Mouse (Mus musculus) CD8-positive naive resting alpha-beta T cell, adult 2 months (primary cell): ENCODE data around the gene Gm17402.

Source experiments
- DNase-seq, 2 experiments: peaks; one replicate each; pipeline ENCODE4 v3.0.0; 2022; ENCODE audit warnings: low read depth in 2 of 2, low spot score in 2 of 2

Gene Gm17402

DNA sequence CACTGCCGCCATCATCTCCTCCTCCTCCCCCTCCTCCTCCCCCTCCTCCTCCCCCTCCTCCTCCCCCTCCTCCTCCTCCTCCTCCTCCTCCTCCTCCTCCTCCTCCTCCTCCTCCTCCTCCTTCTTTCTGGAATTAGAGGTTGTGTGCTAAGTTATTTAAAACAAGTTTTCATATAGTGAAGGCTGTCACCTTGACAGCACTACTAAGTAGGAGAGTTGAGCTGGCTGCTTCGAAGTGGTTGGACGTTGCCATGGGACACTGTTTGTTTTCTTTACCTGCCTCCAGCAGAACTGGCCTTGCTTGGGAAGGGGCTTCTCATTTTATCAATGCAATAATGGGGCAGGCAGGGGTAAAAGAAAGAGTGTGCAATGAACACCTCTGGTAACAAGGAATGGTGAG, at the start of gene Gm17402:
Gene Gm17402, minus strand, starts transcription at position 101 of the 400 bp plus-strand sequence.
- DNase-seq: no peak

DNA sequence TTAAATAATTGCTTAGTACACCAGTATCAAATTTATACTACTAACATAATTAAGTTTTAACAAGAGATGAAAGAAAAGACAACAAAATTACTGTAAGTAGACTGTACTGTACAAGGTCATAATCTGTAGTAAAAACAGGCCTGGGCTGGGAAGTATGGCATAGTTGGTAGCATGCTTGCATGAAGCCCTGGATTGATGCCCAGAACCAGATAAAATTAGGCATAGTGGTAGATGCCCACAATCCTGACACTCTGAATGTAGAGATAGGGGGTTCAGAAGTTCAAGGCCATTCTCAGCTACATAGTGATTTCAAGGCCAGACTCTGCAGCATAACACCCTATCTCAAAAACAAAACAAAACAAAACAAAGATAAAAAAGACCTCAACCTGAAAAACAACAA, 3.3 kb upstream of the Gm17402 start:
- DNase-seq: no peak

DNA sequence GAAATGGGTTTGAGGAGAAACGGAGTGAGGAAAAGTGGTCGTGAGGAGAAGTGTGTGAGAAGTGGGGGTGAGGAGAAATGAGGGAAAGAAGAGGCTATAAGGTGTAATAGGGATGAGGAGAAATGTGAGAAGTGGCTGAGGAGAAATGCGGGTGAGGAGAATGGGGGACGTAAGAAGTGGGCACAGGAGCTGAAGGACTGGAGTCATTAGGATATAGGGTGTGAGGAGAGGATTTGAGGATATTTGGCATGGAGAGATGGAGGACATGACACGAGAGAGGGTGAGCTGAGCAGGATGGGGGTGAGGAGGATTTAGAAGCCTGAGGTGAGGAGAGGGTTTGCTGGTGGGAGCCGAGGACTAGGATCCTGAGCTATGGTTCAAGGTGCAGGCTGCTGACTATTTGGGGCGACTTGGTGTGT, 594 bp downstream of the Gm17402 start:
- DNase-seq: no peak

DNA sequence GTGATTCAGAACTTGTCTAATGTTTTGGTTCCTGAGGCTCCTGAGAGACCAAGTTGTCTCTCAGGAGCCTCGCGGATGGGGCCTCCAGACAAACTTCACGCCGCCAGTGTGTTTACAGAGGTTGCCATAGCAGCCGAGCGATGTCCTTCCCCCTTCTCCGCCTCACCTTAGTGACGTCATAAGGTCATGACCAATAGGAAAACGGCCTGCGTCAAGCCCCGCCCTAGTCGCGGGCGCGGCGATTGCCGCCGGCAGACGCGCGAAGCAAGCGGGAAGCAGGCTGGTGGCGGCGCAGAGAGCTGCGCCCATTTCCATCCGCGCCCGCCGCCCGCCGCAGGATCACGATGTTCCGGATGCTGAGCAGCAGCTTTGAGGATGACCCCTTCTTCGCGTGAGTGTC, 1.1 kb downstream of the Gm17402 start, which contains the start of gene Mlf1:
Gene Mlf1, plus strand, starts transcription at position 226 of the 400 bp plus-strand sequence.
- DNase-seq: peak; percentile 26 to 29

DNA sequence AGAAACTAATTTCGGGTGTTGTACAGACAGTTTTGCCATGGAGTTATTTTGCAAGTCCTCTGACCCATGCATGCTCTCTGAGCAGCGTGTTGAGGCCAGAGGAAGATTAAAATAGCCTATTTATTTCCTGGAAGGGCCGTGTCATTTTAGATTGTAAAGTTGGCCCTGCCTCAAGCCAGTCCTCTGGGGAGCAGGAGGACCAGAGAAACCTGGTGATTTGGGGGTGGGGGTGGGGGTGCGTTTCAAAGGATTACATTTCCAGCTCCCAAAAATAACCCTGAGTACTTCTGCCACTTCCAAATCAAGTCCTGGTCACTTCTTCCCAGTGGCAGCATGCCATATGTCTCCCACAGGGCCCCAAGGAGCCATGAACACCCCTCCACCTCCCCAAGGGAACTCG, 2.2 kb downstream of the Gm17402 start:
- no peak for DNase-seq

DNA sequence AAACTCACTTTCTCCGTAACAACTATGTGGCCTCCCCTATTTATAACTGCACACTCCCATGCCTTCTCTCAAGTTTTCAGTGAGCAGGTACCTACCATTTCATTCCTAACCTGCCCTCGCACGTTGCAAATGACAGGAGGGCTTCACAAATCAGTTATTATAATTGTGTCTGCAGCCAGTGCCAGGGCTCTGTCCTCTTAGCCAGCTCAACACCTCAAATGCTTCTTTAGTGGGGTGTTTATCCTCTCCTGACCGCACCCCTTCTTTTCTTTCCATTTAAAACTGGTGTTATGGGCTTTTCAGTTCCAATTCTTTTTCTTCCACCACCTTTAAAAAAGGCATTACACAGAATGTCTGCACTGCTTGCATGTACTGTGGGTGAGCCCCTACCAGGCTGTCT, 2.8 kb downstream of the Gm17402 start:
- DNase-seq: no peak

DNA sequence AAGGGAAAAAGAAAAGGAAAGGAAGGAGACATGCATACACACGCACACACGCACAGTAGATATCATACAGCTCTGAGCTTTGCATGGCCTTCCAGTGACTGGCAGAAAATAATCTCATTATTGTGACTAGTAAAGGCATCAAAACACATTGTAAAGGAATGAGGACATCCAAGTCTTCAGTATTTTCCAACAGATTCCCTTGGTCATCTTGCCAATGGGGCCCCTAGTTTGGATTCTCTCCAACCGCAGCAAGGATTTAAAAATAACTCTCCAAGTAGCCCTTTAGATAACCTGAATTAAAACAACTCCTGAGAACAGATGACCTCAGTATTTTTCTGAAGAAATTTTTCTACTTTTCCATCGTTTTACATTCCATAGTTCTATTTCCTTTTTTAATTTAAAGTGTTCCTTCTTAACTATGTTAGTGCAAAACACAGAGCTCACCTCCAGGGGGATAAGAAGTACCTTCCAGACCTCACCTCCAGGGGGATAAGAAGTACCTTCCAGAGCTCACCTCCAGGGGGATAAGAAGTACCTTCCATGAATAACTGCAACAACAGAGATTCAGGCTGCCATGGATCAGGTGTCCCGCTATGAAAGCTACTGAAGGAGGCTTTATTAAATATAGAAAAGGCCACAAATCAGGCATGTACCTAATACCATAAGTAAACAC, 5.4 kb downstream of the Gm17402 start:
- no peak for DNase-seq

DNA sequence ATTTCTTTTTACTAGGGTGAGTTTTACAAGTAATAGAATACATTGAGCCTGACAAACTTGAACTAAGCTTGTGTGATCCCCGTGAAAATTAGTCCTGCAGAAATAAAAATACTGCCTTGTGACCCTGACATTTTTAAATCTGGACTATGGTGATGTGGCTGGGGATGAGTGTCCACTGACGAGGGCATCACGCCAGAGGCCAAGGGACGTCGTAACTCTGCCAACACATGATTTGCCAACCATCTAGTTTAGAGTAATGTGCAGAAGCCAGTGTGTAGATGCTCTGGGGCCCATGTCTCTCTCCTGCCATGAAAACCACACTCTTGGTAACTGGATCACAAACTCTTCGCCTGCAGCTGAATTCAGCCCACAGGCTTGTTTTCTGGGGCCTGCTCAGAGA, 7.5 kb downstream of the Gm17402 start:
- DNase-seq: no peak

DNA sequence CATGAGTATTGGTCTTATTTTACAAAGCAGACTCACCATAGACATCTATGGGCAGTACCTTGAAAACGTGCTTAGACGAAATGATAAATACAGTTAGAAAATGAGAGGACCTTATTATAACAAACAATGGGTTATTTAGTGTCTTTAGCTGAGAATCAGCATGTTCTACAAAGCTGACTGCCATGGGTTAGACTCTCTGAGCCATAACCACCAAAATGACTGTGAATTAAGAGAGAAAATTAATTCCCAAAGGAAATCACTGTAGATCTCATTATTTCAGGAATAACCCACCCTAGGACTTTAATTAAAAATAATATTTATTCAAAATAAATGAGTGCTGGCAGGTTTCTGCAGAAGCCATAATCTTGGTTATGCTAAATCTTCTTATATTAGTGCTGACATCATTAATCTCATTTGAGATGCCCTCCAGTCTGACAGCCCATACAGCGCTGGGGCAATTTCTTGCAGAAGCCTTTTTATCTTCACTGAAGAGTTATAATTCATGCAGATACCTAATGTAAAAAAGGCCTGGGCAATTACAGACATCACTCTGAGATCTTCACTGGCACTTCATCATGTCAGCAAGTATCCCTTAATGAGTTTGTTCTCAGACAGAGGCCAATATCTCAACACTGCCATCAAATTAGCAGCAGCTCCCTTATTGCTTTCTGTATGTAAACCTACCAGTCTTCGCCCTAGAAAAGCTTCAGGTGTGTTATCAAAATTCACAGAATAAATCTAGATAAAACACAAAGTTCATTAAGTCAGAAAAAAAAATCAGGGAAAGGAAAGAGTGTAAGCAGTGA, 8.7 kb downstream of the Gm17402 start:
- DNase-seq: no peak

DNA sequence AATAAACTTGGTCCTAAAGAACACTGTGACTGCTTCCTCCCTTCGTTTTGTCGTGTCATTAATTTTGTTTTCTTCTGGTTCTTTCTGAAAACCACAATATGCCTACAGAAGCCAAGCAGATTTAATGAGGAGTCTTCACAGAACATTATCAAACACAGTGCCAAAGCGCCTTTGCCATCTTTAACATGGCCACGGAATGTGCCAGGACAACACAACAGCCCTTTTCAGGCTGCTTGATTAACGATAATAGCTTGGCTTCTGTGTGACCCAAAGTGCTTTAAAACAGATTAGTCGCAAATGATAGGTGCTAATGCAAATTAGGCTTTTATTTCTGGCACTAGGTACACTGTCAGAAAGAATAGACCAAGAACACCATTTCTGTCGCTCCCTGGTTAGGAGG, 16.6 kb downstream of the Gm17402 start:
- DNase-seq: no peak

DNA sequence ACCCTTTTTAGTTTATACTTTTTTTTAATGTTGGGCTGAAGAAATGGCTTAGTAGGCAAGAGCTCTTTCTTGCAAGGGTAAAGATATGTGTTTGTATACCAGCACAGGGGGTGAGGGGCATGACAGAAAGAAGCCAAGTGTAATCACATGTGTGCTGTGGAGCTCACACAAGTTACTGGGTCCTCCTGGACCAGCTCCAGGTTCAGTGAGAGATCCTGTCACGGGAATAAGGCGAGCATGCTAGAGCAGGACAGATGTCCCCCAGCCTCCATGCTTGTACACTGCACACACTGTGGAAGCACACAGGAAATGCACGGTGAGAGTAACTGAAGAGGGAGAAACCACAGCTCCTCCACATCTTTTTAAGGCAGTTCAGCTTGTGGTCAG, 22.2 kb downstream of the Gm17402 start:
- DNase-seq: no peak

DNA sequence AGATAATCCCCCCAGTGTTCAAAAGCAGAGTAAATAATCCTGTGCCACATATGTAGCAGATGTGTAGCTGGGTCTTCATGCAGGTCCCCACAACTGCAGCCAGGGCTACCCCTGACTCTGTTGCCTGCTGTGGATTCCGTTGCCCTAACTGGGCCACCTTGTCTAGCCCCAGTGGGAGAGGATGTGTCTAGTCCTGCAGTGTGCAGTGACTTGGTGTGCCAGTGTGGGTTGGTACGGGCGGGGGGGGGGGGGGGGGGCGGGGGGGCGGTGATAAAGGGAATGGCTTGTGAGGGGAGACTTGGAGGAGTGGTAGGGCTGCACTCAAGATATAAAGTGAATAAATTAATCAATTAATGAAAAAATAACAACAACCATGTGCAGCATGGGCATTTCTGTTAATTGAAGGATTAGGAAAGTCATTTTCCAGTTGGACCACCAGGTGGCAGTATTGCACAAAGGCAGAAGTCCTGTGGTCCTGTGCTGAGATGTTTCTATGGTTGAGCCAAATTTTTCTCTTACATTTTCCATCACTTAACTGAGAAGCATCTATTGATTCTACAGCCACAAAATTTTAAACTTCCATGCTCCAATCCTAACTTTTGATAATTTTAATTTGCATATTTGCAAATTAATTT, 22.7 kb downstream of the Gm17402 start:
- peak in 1 of 2 experiments; percentile 20 for DNase-seq

DNA sequence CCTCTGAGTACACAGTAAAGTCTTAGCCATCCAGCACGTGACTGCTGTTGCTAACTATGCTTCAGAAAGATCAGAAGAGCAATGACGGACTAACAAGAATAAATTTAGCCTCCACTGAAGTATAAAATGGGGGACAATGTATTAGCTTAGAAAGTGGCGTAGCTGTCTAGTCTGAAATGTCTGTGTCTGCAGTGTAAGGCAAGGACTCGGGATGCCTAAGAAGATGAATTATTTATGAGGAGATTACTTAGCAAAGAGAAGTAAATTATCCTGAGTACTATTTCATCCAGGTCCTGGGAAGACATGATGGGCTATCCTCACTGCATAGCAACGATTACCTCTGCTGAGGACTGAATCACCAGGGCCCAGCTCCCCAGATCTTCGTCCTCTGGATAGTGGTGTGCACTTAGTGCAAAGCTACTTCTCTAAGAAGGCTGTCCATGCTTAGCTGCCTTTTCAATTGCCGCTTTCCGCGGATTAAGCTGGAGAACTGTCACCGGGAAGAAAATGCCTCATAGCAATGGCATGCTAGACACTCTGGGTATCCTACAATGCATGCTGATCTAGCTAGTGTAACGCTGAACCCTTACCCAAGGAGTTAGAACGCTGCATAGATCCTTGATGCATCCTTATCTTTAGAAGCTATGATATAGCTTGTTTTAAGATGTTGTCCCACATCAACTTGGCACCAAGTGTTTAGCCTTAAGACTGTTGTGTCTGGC, 23.4 kb downstream of the Gm17402 start:
- no peak for DNase-seq

DNA sequence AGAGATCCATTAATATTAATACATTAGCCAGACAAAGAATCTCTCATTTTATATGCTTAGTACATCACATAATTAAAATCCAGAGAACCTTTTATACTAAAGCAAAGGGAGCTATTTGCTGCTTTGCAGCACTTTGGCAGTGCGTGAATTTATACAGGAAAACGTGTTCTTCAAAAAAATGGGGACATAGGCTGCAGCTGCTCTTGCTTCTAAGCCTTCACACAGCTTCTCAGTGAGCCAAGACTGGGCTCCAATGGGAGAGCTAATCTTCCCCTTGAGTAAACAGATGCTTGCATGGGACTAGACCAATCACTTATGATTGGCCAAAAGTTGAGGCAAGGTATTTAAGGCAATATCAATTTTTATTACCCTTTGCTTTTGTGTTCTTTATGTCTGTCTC, 28.3 kb downstream of the Gm17402 start:
- DNase-seq: no peak

DNA sequence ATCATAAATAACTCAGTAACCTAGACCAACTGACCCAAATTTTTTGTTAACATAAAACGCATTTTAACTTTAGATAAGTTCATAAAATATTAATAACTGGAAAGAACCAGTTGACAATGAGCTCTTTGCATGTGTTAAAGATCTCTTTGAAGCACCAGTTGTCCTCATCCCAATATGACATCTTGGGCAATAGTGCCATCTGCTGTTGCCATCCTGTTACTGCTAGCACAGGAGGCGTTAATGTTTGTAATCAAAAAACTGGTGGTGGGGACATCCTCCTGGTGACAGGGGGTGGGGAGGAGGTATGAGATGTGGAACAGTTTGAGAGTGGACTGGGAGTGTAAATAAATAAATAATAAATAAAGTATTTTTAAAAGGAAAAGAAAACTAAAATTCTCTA, 30.4 kb downstream of the Gm17402 start:
- DNase-seq: peak in 1 of 2 experiments; percentile 11

DNA sequence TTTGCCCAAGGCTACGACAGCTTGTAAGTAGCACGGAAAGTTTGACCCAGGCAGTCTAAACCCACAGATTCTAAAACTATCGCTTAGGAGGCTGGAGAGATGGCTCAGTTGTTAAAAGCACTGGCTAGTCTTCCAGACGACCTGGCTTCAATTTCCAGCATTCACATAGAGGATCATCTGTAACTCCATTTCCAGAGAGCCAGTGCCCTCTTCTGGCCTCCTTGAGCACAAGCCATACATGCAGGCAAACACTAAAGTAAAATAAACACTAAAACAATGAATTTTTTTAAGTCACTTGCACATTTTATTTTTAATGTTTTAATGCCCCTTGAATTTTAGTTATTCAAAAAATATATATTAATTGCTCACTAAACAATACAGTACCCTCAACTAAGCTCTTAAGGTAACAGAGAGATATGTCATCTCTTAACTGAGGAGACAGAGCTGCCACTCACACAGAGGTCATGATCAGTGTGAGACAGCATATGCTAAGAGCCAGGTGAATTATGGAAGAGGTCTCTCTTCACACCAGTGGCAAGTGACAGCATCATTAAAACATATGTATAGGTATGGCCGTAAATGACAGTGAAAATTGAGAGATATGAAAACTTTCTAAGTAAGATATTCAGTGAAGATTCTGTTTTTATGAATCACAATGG, 31.8 kb downstream of the Gm17402 start:
- DNase-seq: no peak

DNA sequence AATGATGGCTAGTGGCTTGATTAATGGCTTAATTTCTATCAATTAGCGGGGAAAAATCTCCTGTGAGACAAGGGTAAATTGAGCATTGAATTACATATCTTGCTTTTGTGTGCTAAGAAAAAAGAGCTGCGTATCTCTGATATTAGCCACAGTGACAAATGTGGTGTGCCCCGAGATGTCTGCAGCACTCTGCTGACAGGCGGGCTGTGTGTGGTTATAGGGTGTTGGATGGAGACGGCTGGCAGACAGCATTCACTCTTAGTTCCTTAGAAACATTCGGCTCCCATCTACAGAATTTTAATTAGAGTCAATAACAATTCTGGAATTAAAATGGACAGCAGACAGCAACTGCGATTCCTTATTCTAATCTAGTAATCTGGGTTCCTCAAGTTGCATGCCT, 34.0 kb downstream of the Gm17402 start:
- no peak for DNase-seq

DNA sequence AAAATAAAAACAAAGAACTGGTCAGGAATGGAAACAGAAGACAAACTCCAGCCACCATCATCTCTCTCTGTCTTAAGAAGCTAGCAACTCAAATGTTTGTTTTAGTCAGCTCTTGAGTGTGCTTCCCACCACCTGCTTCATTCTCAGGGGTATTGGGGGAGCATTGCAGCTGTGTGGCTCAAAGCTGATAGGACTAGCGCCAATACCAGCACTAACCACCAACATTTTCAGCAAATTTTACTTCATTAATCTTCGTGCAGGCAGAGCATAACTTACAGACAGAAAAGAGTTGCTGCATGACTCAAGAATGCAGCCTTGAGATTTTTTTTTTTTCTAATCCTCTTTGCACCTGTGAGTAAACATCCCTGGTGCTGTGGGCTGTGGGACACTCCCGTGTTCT, 35.4 kb downstream of the Gm17402 start:
- no peak for DNase-seq

DNA sequence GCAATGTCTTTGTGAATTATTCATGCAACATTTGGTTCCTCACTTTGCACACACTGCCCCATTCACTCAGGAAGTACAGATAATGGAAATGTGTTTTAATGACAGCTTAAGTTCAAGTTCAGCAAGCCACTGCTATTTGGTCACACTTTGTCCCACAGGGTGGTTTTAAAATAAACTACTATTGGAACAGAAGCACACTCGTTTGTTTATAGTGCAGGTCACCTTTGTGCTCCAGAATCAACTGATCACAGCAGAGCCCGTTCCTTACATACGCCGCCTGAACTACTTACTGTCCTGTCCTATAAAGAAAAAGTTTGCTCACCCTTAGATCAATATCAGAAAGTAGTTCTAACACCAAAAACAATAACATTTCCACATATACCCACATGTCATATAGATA, 52.5 kb downstream of the Gm17402 start:
- no peak for DNase-seq
